Mouse (Mus musculus) G1E (cell line): ENCODE measurements around the gene Fndc3b. TPM values are rescaled to one million over a fixed set of nuclear protein-coding genes. Genes with fewer than 3 reads are reported as not detected.
"Not testable (repeated sequence)": the region's sequence is repeated elsewhere in the genome, so short reads cannot be mapped to it uniquely, and the experiment has no call there.

Experiments used
- ATAC-seq: 2 replicates; pipeline ENCODE4 v1.8.0; 2016; ENCODE audit warnings: mild to moderate bottlenecking; ENCODE audit not compliant: insufficient number of reproducible peaks, poor library complexity, low FRiP score, severe bottlenecking; ENCODE audit errors: extremely low read depth
- DNase-seq: peaks from one replicate; pipeline ENCODE4 v3.0.0; 2012; ENCODE audit warnings: low spot score
- H3K27me3 ChIP-seq: 2 replicates; pipeline ENCODE4 v1.6.1; 2012; ENCODE audit warnings: mild to moderate bottlenecking, low read length, inconsistent platforms; ENCODE audit not compliant: insufficient read depth
- H3K36me3 ChIP-seq: replicated peaks from 2 replicates; pipeline ENCODE3; 2012; ENCODE audit warnings: mild to moderate bottlenecking, inconsistent platforms
- H3K4me1 ChIP-seq: 2 replicates; pipeline ENCODE4 v1.6.1; 2012; ENCODE audit warnings: low read depth, low read length, inconsistent platforms, mixed read lengths; ENCODE audit not compliant: insufficient read depth
- H3K4me3 ChIP-seq: 2 replicates; pipeline ENCODE4 v1.5.1; 2012; ENCODE audit warnings: low read depth, mild to moderate bottlenecking, inconsistent platforms, low read length, moderate library complexity, mixed read lengths
- H3K9me3 ChIP-seq: replicated peaks from 2 replicates; pipeline ENCODE4 v1.6.1; 2012; ENCODE audit warnings: inconsistent platforms
- CTCF ChIP-seq: IDR thresholded peaks from 2 replicates; pipeline ENCODE4 v1.5.1; 2012; ENCODE audit warnings: low read depth, low read length, inconsistent platforms, mixed read lengths
- GATA1 ChIP-seq: IDR thresholded peaks from 2 replicates; pipeline ENCODE4 v1.6.1; 2012; ENCODE audit warnings: borderline replicate concordance, low read length, inconsistent platforms, mixed read lengths
- GATA2 ChIP-seq: IDR thresholded peaks from 2 replicates; pipeline ENCODE4 v1.6.1; 2012; ENCODE audit warnings: low read depth, low read length, inconsistent platforms, borderline replicate concordance
- POLR2AphosphoS5 ChIP-seq: IDR thresholded peaks from 2 replicates; pipeline ENCODE4 v1.6.1; 2012; ENCODE audit warnings: low read depth, low read length, inconsistent platforms; ENCODE audit not compliant: insufficient replicate concordance
- TAL1 ChIP-seq: conservative IDR thresholded peaks from 2 replicates; pipeline ENCODE4 v1.6.1; 2012; ENCODE audit warnings: low read depth, low read length, inconsistent platforms, mixed read lengths
- polyA plus RNA-seq: library from polyadenylated mRNA; stranded (reverse); fragments of >175 nt; gene quantifications from 2 replicates; pipeline ENCODE4 v1.2.3, GENCODE M21; 2012
- total RNA-seq, 2 experiments: library from RNA; stranded (forward) in 1 of 2; stranded (reverse) in 1 of 2; fragments of 200-1000 nt in 1 of 2; fragments of >200 nt in 1 of 2; fragmentation: Nextera tagmentation in 1 of 2; gene quantifications; 2 replicates each; pipeline ENCODE4 v1.2.3; 2014 to 2017

Gene Fndc3b
- total and polyA plus RNA-seq, 3 experiments: 0.16 TPM; not detected in 2

GRCm38 (mm10) chr3:27406440-27406839, 304.7 kb downstream of the Fndc3b start:
- Histone ChIP-seq H3K9me3 (no peaks in the 10 kb centered on the region), H3K27me3 (peaks cover 14% of the 10 kb centered on the region), H3K36me3 (no peaks in the 10 kb centered on the region), H3K4me3 (no peak overlapping the region), H3K4me1 (no peaks in the 10 kb centered on the region; the same call in 1 of the 2 replicates)
- DNase-seq: no peak
- TF ChIP-seq POLR2AphosphoS5 (no peak), TAL1 (no peak), CTCF (no peak), GATA2 (no peak), GATA1 (no peak)
- no peak for ATAC-seq

- not testable (repeated sequence) for H3K36me3 ChIP-seq, H3K9me3 ChIP-seq, ATAC-seq, H3K4me1 ChIP-seq, H3K4me3 ChIP-seq, DNase-seq
- H3K27me3 ChIP-seq: peaks cover 19% of the 10 kb centered on the region
Measured at GRCm38 (mm10) chr3:27400996-27401395, 310.1 kb downstream of the Fndc3b start.

GRCm38 (mm10) chr3:27389923-27390322, 321.2 kb downstream of the Fndc3b start:
- H3K9me3 ChIP-seq: no peaks in the 10 kb centered on the region
- ATAC-seq (no peak), DNase-seq (no peak)
- no peaks in the 10 kb centered on the region for H3K4me1 ChIP-seq
- TF ChIP-seq CTCF (no peak), GATA1 (no peak), POLR2AphosphoS5 (no peak), GATA2 (no peak), TAL1 (no peak)
- no peak overlapping the region for H3K4me3 ChIP-seq
- no peaks in the 10 kb centered on the region; the same call in 1 of the 2 replicates for H3K27me3 ChIP-seq
- no peaks in the 10 kb centered on the region for H3K36me3 ChIP-seq

GRCm38 (mm10) chr3:27384836-27385235, 326.3 kb downstream of the Fndc3b start:
- ATAC-seq (no peak), DNase-seq (no peak)
- TF ChIP-seq GATA1 (no peak), TAL1 (no peak), GATA2 (no peak), POLR2AphosphoS5 (no peak), CTCF (no peak)

GRCm38 (mm10) chr3:27377935-27378334, 333.2 kb downstream of the Fndc3b start:
- TF ChIP-seq GATA1 (no peak), GATA2 (no peak), POLR2AphosphoS5 (no peak)
- ATAC-seq: no peak
- Histone ChIP-seq H3K27me3 (no peaks in the 10 kb centered on the region), H3K36me3 (no peaks in the 10 kb centered on the region), H3K9me3 (no peaks in the 10 kb centered on the region), H3K4me1 (no peaks in the 10 kb centered on the region), H3K4me3 (no peak overlapping the region)
- DNase-seq: no peak

More at GRCm38 (mm10) chr3:27384836-27385235, 326.3 kb downstream of the Fndc3b start:
- no peak overlapping the region for H3K4me3 ChIP-seq
- H3K9me3 ChIP-seq: no peaks in the 10 kb centered on the region
- H3K36me3 ChIP-seq: no peaks in the 10 kb centered on the region
- H3K27me3 ChIP-seq: no peaks in the 10 kb centered on the region; the same call in 1 of the 2 replicates
- H3K4me1 ChIP-seq: no peaks in the 10 kb centered on the region

GRCm38 (mm10) chr3:27374396-27374795, 336.7 kb downstream of the Fndc3b start:
- Histone ChIP-seq H3K36me3 (no peaks in the 10 kb centered on the region), H3K27me3 (peaks cover 9% of the 10 kb centered on the region; the same call in 1 of the 2 replicates), H3K4me3 (no peak overlapping the region), H3K4me1 (no peaks in the 10 kb centered on the region; the same call in 1 of the 2 replicates), H3K9me3 (no peaks in the 10 kb centered on the region)
- ATAC-seq (no peak), DNase-seq (no peak)
- no peak for TF ChIP-seq CTCF
- no peak for TF ChIP-seq TAL1
- TF ChIP-seq POLR2AphosphoS5: no peak
